Mouse (Mus musculus): Measurements from ENCODE around the gene Itpkb.

- TF ChIP-seq CTCF (IDR thresholded peaks at IDR 0.05) (peak; percentile 97), EP300 (IDR thresholded peaks at IDR 0.05) (peak; percentile 33; the same call in 1 of the 2 replicates)
These were observed 97.9 kb downstream of the Itpkb start for GRCm38 (mm10) chr1:180428101-180428712.

Data from lung, postnatal 0 days (tissue).